Comparison of ENCODE assay signal across 9 mouse cellular contexts in genomic region chr10:30419391-30420043, GRCm38 (mm10).
DNase-seq lines count a peak whose midpoint lies in the region; TF ChIP-seq lines count a peak whose summit lies in the region.
"Had no signal": no experiment of that assay in that cellular context is flagged by ENCODE, and none has a peak within 500 bp of the region (broad histone marks: within the 10 kb centered on the region; RNA-seq: fewer than 3 reads in every experiment).

No protein-coding gene starts in this region.

- H3K9ac ChIP-seq in heart, adult 2 months (ENCODE audit: low read depth, low read length): no peak overlapping the region
- H3K9ac ChIP-seq: liver, embryonic 14.5 days had no signal

- TF ChIP-seq CTCF in heart, adult 2 months (IDR thresholded peaks at IDR 0.05): peak; percentile 49

- intact Hi-C loops in heart, adult 2 months (cut with DNase I): no loop called here

- no peaks in the 10 kb centered on the region for H3K4me1 ChIP-seq in heart, adult 2 months (ENCODE audit: control insufficient read depth, insufficient read depth, low read length)
- peaks cover 4% of the 10 kb centered on the region; the same call in 1 of the 2 replicates for H3K4me1 ChIP-seq in heart, embryonic 10.5 days

- H3K4me3 ChIP-seq in heart, adult 2 months: no peak overlapping the region
- no peak overlapping the region for H3K4me3 ChIP-seq in heart, embryonic 10.5 days

- no peak overlapping the region for H3K27ac ChIP-seq in heart, adult 2 months
- no peak overlapping the region for H3K27ac ChIP-seq in heart, embryonic 10.5 days
- H3K27ac ChIP-seq: liver, embryonic 14.5 days had no signal

- H3K9me3 ChIP-seq in heart, embryonic 10.5 days: no peaks in the 10 kb centered on the region

- TF ChIP-seq EP300 in heart, adult 2 months (IDR thresholded peaks at IDR 0.05; ENCODE audit: insufficient read depth, low read depth, low read length): no peak

- 17% methylated on average over 6 of the region's 6 CpGs for WGBS in heart, adult 2 months
- WGBS in heart, embryonic 10.5 days: 36% methylated on average over 6 of the region's 6 CpGs

- DNase-seq in heart, adult 2 months: no peak
- DNase-seq in heart, embryonic 10.5 days (ENCODE audit: low spot score): no peak
- DNase-seq in 3T3-L1 (ENCODE audit: low read depth, low spot score): peak; percentile 59
- DNase-seq in brain, adult 2 months (ENCODE audit: low read depth, low spot score): peak; percentile 44
- peak; percentile 23 to 56 for DNase-seq in kidney, postnatal 36 days
- peak; percentile 18 for DNase-seq in telencephalon, adult 2 months (ENCODE audit: low read depth, low spot score)
- DNase-seq in spleen, postnatal 10 days (ENCODE audit: low spot score in 2 of 2): no peak
- DNase-seq in cerebellum, postnatal 25 days: no peak

- H3K27me3 ChIP-seq in heart, adult 2 months (ENCODE audit: control insufficient read depth, insufficient read depth, low read length): no peaks in the 10 kb centered on the region
- peaks cover 50% of the 10 kb centered on the region for H3K27me3 ChIP-seq in heart, embryonic 10.5 days (ENCODE audit: insufficient read depth, poor library complexity, severe bottlenecking)

- no peaks in the 10 kb centered on the region for H3K79me2 ChIP-seq in heart, adult 2 months (replicated peaks; ENCODE audit: control insufficient read depth, insufficient read depth, low read length)

- TF ChIP-seq POLR2A in heart, adult 2 months (IDR thresholded peaks at IDR 0.05; ENCODE audit: insufficient read depth, low read depth, low read length): no peak

- no peaks in the 10 kb centered on the region for H3K36me3 ChIP-seq in heart, adult 2 months (ENCODE audit: control insufficient read depth, insufficient read depth, low read length)
- H3K36me3 ChIP-seq in heart, embryonic 10.5 days: no peaks in the 10 kb centered on the region

Comparison
In these comparisons a context has a peak if more than half of its experiments do, and no peak if none do; other contexts are left out.
1. DNase-seq: peak in 3T3-L1 (single experiment), brain, adult 2 months (single experiment), kidney, postnatal 36 days (2 of 2) and telencephalon, adult 2 months (single experiment); none in heart, adult 2 months (0 of 2), heart, embryonic 10.5 days (single experiment), spleen, postnatal 10 days (0 of 2) and cerebellum, postnatal 25 days (0 of 2).